Mouse (Mus musculus): ENCODE results near the gene Tgfbrap1.

Gene Tgfbrap1

DNA sequence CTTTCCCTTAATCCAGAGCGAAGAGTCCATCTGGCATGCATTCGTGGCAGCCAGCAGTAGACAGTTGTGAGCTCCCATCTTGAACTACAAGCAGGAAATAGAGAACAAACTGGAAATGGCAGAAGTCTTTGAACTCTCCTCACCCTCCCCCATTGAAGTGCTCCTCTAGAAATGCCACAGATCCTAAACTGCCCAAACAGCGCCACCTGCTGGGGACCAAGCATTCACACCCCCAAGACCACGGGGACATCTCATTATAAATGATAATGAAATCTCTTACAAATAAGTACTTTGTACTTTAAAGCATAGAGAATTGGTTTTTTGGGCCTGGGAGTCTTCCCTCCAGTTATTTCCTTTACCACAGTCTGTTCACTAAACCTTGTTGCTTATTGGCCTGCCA, 12.1 kb upstream of the Tgfbrap1 start:
- peak; percentile 69 for DNase-seq (ENCODE audit: low spot score)

DNA sequence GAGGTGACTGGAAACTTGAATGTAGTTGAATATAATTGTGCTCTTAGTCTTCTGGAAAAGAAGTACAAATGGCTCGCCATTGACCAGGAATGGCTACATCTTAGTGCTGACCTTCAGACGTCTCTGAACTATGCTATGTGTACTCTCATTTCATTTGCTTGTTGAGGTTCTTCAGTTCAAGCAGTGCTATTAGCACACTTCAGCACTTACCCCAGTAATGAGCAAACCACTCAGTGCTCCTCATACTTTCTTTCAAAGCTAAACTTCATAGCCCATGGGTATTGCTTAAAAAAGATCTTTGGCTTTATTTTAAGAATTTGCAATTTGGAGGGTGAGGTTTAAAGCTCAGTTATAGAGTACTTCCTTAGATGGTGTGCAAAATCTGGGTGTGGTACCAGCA, 10.3 kb upstream of the Tgfbrap1 start:
- DNase-seq (ENCODE audit: low spot score) = no peak

DNA sequence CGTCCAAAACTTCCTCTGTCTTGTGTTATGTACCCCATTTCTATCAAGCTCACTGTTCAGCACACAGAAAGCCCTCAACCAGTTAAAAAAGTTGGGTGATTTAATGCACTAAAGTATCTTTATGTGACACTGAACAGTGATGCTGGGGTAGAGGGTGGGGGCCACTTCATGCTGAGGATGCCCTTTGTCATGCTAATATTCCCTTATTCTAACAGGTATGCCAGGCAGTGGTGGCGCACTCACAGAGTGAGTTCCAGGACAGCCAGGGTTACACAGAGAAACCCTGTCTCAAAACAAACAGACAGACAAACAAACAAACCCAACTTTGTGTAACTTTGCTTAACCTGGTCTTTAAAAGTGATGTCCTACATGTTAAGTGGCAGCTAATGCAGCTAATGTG, 4.2 kb downstream of the Tgfbrap1 start:
- DNase-seq (ENCODE audit: low spot score) = no peak

DNA sequence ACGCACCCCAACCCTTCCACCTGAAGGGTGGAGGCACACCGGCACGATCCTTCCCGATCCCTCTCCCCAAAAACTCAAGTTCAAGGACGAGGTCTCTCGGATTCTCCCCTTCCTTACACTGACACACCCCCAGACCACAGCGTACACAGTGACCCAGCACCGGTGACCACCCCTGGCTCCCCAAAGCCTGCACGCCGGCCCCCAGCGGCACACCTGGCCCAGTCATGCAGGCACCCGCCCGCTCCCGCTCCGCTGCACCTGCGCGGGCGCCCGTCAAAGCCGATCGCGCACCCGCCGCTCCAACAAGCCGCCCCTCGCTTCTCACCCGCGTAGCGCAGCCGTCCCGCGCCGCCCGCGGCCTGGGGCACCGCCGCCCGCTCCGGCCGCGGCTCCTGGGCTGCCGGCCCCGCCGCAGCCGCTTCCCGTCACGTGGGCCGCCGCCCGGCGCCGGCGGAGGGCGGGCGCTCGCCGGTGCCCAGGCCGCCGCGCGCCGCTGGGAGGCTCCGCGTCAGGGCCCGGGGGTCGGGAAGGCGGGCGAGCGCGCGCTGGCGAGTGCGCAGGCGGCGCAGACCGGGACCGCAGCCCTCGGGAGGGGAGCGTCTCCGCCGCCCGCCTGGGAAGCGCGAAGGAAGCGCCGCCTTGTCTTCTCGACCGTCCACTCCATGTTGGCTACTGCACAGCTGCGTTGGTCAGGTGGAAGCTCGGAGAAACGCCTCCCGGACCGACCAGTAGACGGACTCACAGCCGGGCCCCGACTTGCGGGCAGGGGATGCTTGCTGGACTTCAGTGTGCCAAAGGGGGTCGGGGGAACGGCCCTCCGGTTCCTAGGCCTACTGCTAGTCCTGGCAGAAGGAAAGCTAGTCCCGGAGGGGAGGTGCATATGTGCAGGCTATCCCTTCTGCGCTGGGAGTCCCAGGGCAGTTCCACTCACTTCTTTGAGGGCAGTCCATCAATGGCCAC, 6.1 kb downstream of the Tgfbrap1 start:
- DNase-seq (ENCODE audit: low spot score) = peak; percentile 76

- DNase-seq (ENCODE audit: low spot score) = no peak
These were observed 7.0 kb downstream of the Tgfbrap1 start for GRCm38 (mm10) chr1:43091306-43092055.

DNA sequence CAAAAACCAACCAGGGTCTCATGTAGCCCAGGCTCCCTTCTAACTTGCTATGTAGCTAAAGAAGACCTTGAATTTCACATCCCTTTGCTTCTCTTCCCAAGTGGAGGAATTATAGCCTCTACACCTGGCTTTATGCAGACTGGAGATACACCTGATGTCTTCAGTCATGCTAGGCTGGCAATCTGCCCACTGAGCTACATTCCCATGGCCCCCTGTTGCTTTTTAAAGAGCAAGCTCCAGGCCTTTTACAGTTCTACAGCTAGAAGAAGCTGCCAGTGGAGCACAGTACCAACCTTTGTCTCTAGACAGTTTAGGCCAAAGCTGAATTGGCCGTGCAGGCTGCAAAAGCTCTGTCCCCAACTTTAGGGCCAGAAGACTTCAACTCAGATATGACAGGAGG, 8.0 kb downstream of the Tgfbrap1 start:
- DNase-seq (ENCODE audit: low spot score) = no peak

GRCm38 (mm10) chr1:43082946-43083345, 15.5 kb downstream of the Tgfbrap1 start:
- DNase-seq (ENCODE audit: low spot score) = no peak

GRCm38 (mm10) chr1:43078124-43078523, 20.3 kb downstream of the Tgfbrap1 start:
- DNase-seq (ENCODE audit: low spot score) = no peak

DNA sequence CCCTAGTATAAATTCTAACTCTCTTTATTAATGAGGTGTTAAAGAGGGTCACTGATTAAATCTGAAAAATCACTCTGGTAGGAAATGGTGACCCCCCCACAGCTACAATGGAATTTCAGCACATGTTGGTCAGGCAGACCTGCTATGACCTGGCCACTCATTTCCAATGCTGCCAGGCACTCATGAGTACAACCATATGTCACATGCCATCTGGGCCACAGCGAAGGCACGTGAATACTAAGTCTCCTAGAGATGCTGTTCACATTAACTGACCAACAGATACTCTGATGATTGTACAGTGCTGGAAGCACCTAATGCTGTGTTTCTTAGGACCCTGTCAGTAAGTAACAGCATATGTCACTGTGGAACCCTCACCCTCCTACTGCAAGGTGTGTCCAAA, 23.6 kb downstream of the Tgfbrap1 start:
- no peak for DNase-seq (ENCODE audit: low spot score)

- DNase-seq (ENCODE audit: low spot score) = no peak
These were observed 25.9 kb downstream of the Tgfbrap1 start for GRCm38 (mm10) chr1:43072561-43072960.

GRCm38 (mm10) chr1:43072028-43072427, 26.4 kb downstream of the Tgfbrap1 start:
- no peak for DNase-seq (ENCODE audit: low spot score)

DNA sequence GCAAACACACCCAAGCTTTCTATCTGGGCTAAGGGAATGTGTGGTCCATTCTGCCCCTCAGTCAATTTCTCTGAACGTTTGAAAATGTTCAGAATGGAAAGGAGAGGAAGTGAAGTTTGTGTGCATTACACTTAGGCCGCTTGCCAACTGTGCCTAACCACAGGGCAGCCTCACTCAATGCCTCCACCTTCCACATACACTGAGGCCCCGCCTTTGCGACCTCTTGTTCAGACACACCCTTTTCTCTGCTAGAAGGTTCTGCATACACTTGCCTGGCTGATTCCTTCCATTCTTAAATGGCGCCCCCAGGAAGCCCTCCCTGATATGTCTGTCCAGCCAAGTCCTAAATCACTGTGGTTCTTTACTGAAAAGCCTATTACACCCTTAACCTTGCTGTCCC, 27.7 kb downstream of the Tgfbrap1 start:
- no peak for DNase-seq (ENCODE audit: low spot score)

- no peak for DNase-seq (ENCODE audit: low spot score)
These were observed 30.9 kb downstream of the Tgfbrap1 start for GRCm38 (mm10) chr1:43067551-43067950.

DNA sequence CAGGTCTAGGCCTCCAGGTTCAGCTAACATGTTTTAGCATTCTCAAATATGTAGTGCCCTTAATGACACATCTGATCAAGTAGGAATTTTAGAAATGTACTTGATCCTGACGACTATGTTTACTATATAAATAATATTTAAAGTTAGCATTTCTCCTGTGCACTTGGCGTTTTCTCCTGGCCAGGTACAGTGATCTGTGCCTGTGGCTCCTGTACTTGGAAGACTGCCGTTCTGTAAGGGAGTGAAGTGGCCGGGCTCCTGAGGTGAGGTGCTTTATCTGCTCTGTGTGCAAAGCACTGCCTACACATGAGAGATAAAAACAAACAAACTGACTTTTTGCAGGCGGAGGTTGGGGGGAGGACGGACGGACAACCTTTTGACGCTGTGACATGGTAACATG, 31.9 kb downstream of the Tgfbrap1 start:
- DNase-seq (ENCODE audit: low spot score) = no peak

GRCm38 (mm10) chr1:43065615-43066310, 32.7 kb downstream of the Tgfbrap1 start:
- peak; percentile 90 for DNase-seq (ENCODE audit: low spot score)

DNA sequence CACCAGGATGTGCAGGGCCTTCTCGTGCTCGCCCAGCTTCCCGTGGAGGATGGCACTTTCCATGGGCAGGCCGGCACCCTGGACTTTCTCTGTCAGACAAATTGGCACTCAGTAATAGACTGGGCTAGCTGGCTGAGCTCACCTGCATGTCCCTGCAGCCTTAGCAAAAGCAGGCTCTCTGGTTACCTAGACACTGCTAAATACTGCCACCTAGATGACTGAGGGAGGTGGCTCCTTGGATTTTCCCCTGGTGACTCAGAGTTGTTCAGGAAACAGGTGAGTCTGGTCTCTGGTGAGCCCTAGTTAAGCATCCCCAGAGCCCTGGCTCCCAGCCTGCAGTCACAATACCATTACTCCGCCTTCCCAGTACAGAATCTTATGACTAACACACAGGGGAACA, 46.5 kb downstream of the Tgfbrap1 start:
- no peak for DNase-seq (ENCODE audit: low spot score)

DNA sequence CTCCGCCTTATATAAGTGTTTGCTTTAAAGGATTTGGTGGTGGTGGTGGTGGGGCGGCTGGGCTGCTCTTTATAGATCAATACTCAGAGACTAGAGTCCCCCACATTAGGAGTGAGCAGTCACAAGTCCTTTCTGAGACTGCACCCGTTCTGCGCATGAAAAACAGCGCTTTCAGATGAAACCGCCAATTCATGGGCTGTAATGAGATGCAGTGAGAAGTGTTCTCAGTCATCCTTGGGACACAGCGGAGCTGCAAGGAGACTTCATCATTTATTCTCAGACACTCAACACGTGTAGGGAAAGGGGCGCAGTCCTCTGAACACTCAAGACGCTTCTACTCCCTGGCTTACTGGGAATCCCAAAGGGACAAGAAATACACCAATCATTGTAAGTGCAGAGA, 50.6 kb downstream of the Tgfbrap1 start:
- no peak for DNase-seq (ENCODE audit: low spot score)

- no peak for DNase-seq (ENCODE audit: low spot score)
These were observed 51.4 kb downstream of the Tgfbrap1 start for GRCm38 (mm10) chr1:43046990-43047389.

- peak; percentile 22 for DNase-seq (ENCODE audit: low spot score)
These were observed 53.0 kb downstream of the Tgfbrap1 start for GRCm38 (mm10) chr1:43045204-43045982.

DNA sequence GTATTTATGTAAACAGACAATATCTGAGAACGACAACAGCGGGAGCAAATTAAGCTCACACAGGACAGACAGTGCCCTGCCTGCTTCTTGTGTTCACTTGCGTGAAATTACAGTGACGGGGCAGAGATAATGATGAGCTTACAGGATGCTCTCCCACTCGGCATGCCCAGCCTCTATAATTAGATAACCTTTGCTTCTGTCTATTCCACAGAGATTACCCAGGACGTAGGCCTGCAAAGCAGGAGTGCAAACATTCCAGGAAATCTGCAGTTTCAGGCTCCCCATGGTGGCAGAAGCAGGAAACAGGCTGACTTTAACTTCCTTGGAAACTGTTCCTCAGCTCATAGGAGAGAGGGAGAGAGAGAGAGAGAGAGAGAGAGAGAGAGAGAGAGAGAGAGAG, 56.2 kb downstream of the Tgfbrap1 start:
- DNase-seq (ENCODE audit: low spot score) = no peak

DNA sequence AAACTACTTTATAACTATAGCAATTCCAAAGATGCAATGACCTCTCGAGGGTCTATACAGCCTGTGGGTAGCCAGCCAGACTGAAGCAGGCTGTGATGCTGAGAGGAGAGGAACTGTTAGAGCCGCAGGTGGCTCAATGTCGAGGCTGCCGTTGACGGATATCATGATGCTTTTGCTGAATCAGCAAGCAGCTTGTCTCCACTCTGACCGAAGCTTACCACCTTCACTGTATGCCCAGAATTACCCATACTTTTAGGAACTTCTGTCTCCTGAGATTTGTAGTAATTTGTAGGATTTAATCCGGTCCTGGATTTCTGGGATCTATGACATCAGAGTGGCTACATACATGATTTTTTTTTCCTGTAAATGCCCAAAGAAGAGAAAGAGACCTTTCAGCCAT, 62.4 kb downstream of the Tgfbrap1 start:
- no peak for DNase-seq (ENCODE audit: low spot score)

Data from embryo, embryonic 10.5 days (tissue).